In genomic region chr5:135408114-135408513, GRCm38 (mm10) we compare ENCODE assay signal across 38 mouse cellular contexts. TPM values are rescaled to one million over a fixed set of nuclear protein-coding genes. Genes with fewer than 3 reads are reported as not detected.
"Had no signal": no experiment of that assay in that cellular context is flagged by ENCODE, and none has a peak within 500 bp of the region (broad histone marks: within the 10 kb centered on the region; RNA-seq: fewer than 3 reads in every experiment).

No protein-coding gene starts in this region.

- H3K27me3 ChIP-seq: heart, embryonic 13.5 days; heart, embryonic 15.5 days; hindbrain, embryonic 13.5 days; hindbrain, embryonic 15.5 days; kidney, embryonic 15.5 days; limb, embryonic 12.5 days had no signal

- DNase-seq: gastrocnemius, adult 2 months; gastrocnemius, postnatal 10 days; gastrocnemius, postnatal 25 days; heart, adult 11 months; heart, adult 2 months; heart, postnatal 14 days; heart, postnatal 36 days; kidney, adult 11 months; kidney, adult 2 months; kidney, adult 9 months; kidney, postnatal 14 days; kidney, postnatal 36 days; layer of hippocampus, adult 9-11 months had no signal

- H3K27ac ChIP-seq: gastrocnemius, adult 2 months; heart, adult 2 months; heart, embryonic 13.5 days; heart, embryonic 15.5 days; hindbrain, embryonic 13.5 days; hindbrain, embryonic 15.5 days; hindbrain, postnatal 0 days; kidney, embryonic 15.5 days; kidney, postnatal 0 days; left cerebral cortex, adult 2 months; limb, embryonic 10.5 days; limb, embryonic 12.5 days had no signal

- H3K4me3 ChIP-seq: gastrocnemius, adult 2 months; heart, adult 2 months; heart, embryonic 13.5 days; heart, embryonic 15.5 days; hindbrain, embryonic 13.5 days; hindbrain, embryonic 15.5 days; kidney, embryonic 15.5 days; left cerebral cortex, adult 2 months; limb, embryonic 10.5 days; limb, embryonic 12.5 days had no signal

- H3K4me1 ChIP-seq: heart, embryonic 13.5 days had no signal

RNA-seq across cellular contexts. Expression of gene Trim50, which starts 55.0 kb away (rescaled TPM):
- total RNA-seq: gastrocnemius, adult 2 months; gastrocnemius, postnatal 10 days; gastrocnemius, postnatal 25 days; heart, postnatal 14 days; heart, postnatal 36 days; hematopoietic stem cell, adult 5-6 weeks; hindbrain, postnatal 0 days; layer of hippocampus, adult 18-20 months; layer of hippocampus, adult 8-10 months; layer of hippocampus, postnatal 14 days; left cerebral cortex, adult 2 months; left cerebral cortex, postnatal 14 days; left cerebral cortex, postnatal 36 days had no signal
- polyA plus RNA-seq: forebrain, embryonic 16.5 days; frontal cortex, adult 2 months; gonadal fat pad, adult 2 months; heart, adult 2 months; heart, embryonic 11.5 days; heart, embryonic 13.5 days; heart, embryonic 15.5 days; heart, postnatal 0 days; hindbrain, embryonic 11.5 days; hindbrain, embryonic 13.5 days; hindbrain, embryonic 15.5 days; intestine, embryonic 14.5 days; kidney, embryonic 15.5 days; kidney, postnatal 0 days; large intestine, adult 2 months; limb, embryonic 10.5 days; limb, embryonic 12.5 days; limb, embryonic 14.5 days had no signal

RNA-seq across cellular contexts. Expression of gene Fkbp6, which starts 58.3 kb away (rescaled TPM):
- total RNA-seq: gastrocnemius, adult 2 months; gastrocnemius, postnatal 10 days; gastrocnemius, postnatal 25 days; hematopoietic stem cell, adult 5-6 weeks; hindbrain, postnatal 0 days; layer of hippocampus, postnatal 14 days; left cerebral cortex, postnatal 36 days had no signal
- polyA plus RNA-seq: forebrain, embryonic 16.5 days; gonadal fat pad, adult 2 months; heart, adult 2 months; heart, embryonic 15.5 days; heart, postnatal 0 days; kidney, embryonic 15.5 days; kidney, postnatal 0 days; large intestine, adult 2 months; limb, embryonic 10.5 days had no signal
